In the genomic region with DNA sequence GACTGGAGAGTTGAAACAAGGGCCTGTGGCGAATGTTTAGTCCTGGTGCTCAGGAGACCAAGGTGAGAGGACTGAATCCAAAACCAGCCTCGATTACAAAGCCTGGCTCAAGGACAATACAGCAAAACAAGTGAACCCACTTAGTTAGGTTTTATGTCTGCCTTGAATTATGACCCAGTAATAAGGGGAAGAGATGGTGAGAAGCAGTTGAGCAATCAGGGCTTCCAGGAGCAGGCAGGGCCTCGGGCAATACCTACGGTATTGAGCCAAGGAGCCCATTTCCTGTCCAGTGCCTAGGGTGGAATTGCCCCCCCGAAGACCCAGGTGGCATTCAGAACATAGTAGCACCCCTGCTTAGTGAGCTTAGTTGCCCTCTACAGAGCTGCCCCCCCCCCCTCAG, we compare ENCODE assay signal across 25 mouse cellular contexts. TPM values are rescaled to one million over a fixed set of nuclear protein-coding genes. Genes with fewer than 3 reads are reported as not detected.
DNase-seq lines count a peak whose midpoint lies in the region; ATAC-seq and TF ChIP-seq lines count a peak whose summit lies in the region.
"Had no signal": no experiment of that assay in that cellular context is flagged by ENCODE, and none has a peak within 500 bp of the region (broad histone marks: within the 10 kb centered on the region; RNA-seq: fewer than 3 reads in every experiment).

No protein-coding gene starts in this region.

- no peak for TF ChIP-seq POLR2A in myocyte (IDR thresholded peaks at IDR 0.05; ENCODE audit: insufficient read length, low read depth)

- CTCF ChIA-PET in Patski (lab: Charles Lee): interaction anchor here (0.8 to 2.1 kb wide), 3 partner anchors 10 to 603 kb away, joined by 3 to 6 read pairs (median 5); partner anchors contain the start of gene Atox1

- 0 out of 2 replicates have a peak, but pooled peaks have one; percentile 27 for ATAC-seq in hindbrain, embryonic 15.5 days (ENCODE audit: low FRiP score, low read depth)
- ATAC-seq in hindbrain, embryonic 16.5 days: no peak
- peak; percentile 67 for ATAC-seq in Patski
- ATAC-seq: intestine, embryonic 16.5 days; midbrain, embryonic 13.5 days had no signal

- H3K4me1 ChIP-seq in hindbrain, embryonic 15.5 days (replicated peaks): no peaks in the 10 kb centered on the region
- no peaks in the 10 kb centered on the region for H3K4me1 ChIP-seq in hindbrain, embryonic 16.5 days (ENCODE audit: control insufficient read depth, insufficient read depth, low read depth, low read length)
- H3K4me1 ChIP-seq: embryonic facial prominence, embryonic 10.5 days; forebrain, embryonic 12.5 days; midbrain, embryonic 13.5 days; stomach, embryonic 15.5 days had no signal

- H3ac ChIP-seq in myocyte (ENCODE audit: control insufficient read depth, insufficient read length): no peak overlapping the region

- H3K9me3 ChIP-seq in hindbrain, embryonic 15.5 days: no peaks in the 10 kb centered on the region
- H3K9me3 ChIP-seq in hindbrain, embryonic 16.5 days (ENCODE audit: control insufficient read depth, low read length): no peaks in the 10 kb centered on the region
- H3K9me3 ChIP-seq: embryonic facial prominence, embryonic 10.5 days; embryonic facial prominence, embryonic 15.5 days; forebrain, embryonic 12.5 days; G1E; megakaryocyte, embryonic 14.5 days; midbrain, embryonic 13.5 days; stomach, embryonic 15.5 days had no signal

- no peak overlapping the region for H3K9ac ChIP-seq in hindbrain, embryonic 15.5 days
- no peak overlapping the region for H3K9ac ChIP-seq in hindbrain, embryonic 16.5 days (ENCODE audit: low read depth, low read length)
- H3K9ac ChIP-seq: embryonic facial prominence, embryonic 15.5 days; forebrain, embryonic 12.5 days; liver, embryonic 14.5 days; midbrain, embryonic 13.5 days; stomach, embryonic 15.5 days had no signal

- H3K27ac ChIP-seq in hindbrain, embryonic 15.5 days (replicated peaks): no peak overlapping the region
- H3K27ac ChIP-seq in hindbrain, embryonic 16.5 days (ENCODE audit: low read depth, low read length): no peak overlapping the region
- H3K27ac ChIP-seq: embryonic facial prominence, embryonic 10.5 days; embryonic facial prominence, embryonic 15.5 days; forebrain, embryonic 12.5 days; liver, embryonic 14.5 days; midbrain, embryonic 13.5 days; stomach, embryonic 15.5 days had no signal

- DNase-seq in 416B (ENCODE audit: low read depth): peak; percentile 47
- DNase-seq in Patski (ENCODE audit: low read depth, low spot score): no peak
- no peak for DNase-seq in right cerebral cortex, postnatal 36 days (ENCODE audit: low spot score in 2 of 2)
- DNase-seq in cerebellum, postnatal 10 days: no peak
- DNase-seq: cerebellum, adult 2 months; cerebellum, postnatal 25 days; kidney, adult 8-10 months; kidney, postnatal 14 days; left cerebral cortex, postnatal 4 days; liver; lung, adult 2 months; lung, postnatal 10 days; thymus, postnatal 25 days had no signal

- no peak overlapping the region for H3K4me2 ChIP-seq in hindbrain, embryonic 15.5 days
- no peak overlapping the region for H3K4me2 ChIP-seq in hindbrain, embryonic 16.5 days (ENCODE audit: low read length)
- no peak overlapping the region for H3K4me2 ChIP-seq in myocyte (ENCODE audit: low read depth)
- H3K4me2 ChIP-seq: embryonic facial prominence, embryonic 15.5 days; forebrain, embryonic 12.5 days; midbrain, embryonic 13.5 days; stomach, embryonic 15.5 days had no signal

- peaks cover 32% of the 10 kb centered on the region for H3K36me3 ChIP-seq in hindbrain, embryonic 15.5 days
- H3K36me3 ChIP-seq in hindbrain, embryonic 16.5 days (ENCODE audit: control insufficient read depth, insufficient read depth, low read length): peaks cover 25% of the 10 kb centered on the region
- peaks cover 27% of the 10 kb centered on the region for H3K36me3 ChIP-seq in myocyte (ENCODE audit: control insufficient read depth, insufficient read depth)

- in situ Hi-C loops in Patski (cut with MboI; ENCODE audit: low pct_unique_long_range_greater_than_20kb): no loop called here

- POLR2A ChIA-PET in Patski (lab: Charles Lee): interaction anchor here (0.5 to 2.0 kb wide), 2 partner anchors 34 to 127 kb away, joined by 3 to 4 read pairs; partner anchors contain the start of gene G3bp1

- no peaks in the 10 kb centered on the region for H3K27me3 ChIP-seq in hindbrain, embryonic 15.5 days
- no peaks in the 10 kb centered on the region for H3K27me3 ChIP-seq in hindbrain, embryonic 16.5 days (replicated peaks; ENCODE audit: control insufficient read depth, insufficient read depth, low read length)
- no peaks in the 10 kb centered on the region for H3K27me3 ChIP-seq in Patski
- H3K27me3 ChIP-seq in myocyte (ENCODE audit: control insufficient read depth, insufficient read depth, insufficient read length): no peaks in the 10 kb centered on the region
- H3K27me3 ChIP-seq: embryonic facial prominence, embryonic 15.5 days; forebrain, embryonic 12.5 days; megakaryocyte, embryonic 14.5 days; midbrain, embryonic 13.5 days; stomach, embryonic 15.5 days had no signal

- no peak for TF ChIP-seq CTCF in Patski (IDR thresholded peaks at IDR 0.05)

- 80% methylated on average over 5 of the region's 5 CpGs for WGBS in hindbrain, embryonic 15.5 days
- 79% methylated on average over 5 of the region's 5 CpGs for WGBS in hindbrain, embryonic 16.5 days

- H3K4me3 ChIP-seq in hindbrain, embryonic 15.5 days: no peak overlapping the region
- no peak overlapping the region for H3K4me3 ChIP-seq in hindbrain, embryonic 16.5 days (ENCODE audit: low read length)
- H3K4me3 ChIP-seq in myocyte: no peak overlapping the region
- H3K4me3 ChIP-seq: embryonic facial prominence, embryonic 10.5 days; embryonic facial prominence, embryonic 15.5 days; forebrain, embryonic 12.5 days; megakaryocyte, embryonic 14.5 days; midbrain, embryonic 13.5 days; stomach, embryonic 15.5 days had no signal

- no peaks in the 10 kb centered on the region for H3K79me2 ChIP-seq in myocyte (ENCODE audit: control insufficient read depth, insufficient read depth)

TF ChIP-seq in myocyte, 11 proteins besides CTCF, POLR2A, EP300 and RAD21:
- TF ChIP-seq CEBPB (IDR thresholded peaks at IDR 0.05; ENCODE audit: insufficient read depth, poor library complexity, severe bottlenecking): 0 out of 2 replicates have a peak, but pooled peaks have one; percentile 6
- TF ChIP-seq POLR2AphosphoS2 (IDR thresholded peaks at IDR 0.05; ENCODE audit: insufficient read length, low read depth): peak; percentile 53
- no peak for TF ChIP-seq REST (IDR thresholded peaks at IDR 0.05; ENCODE audit: insufficient read depth, insufficient read length)

RNA-seq across cellular contexts. Expression of gene G3bp1, which starts 33.4 kb away (rescaled TPM):
- polyA plus RNA-seq in hindbrain, embryonic 15.5 days (2015; fragmentation: Nextera tagmentation; extraction: Ambion mirVana): 100 TPM in 2 replicates
- 86.6 and 101 TPM in 2 replicates for polyA plus RNA-seq in hindbrain, embryonic 16.5 days (2015; fragmentation: Nextera tagmentation; extraction: Ambion mirVana)
- polyA plus RNA-seq in Patski (2021) (53.9 TPM), myocyte (2012; fragmentation: generic; extraction: Trizol) (52.2 TPM)

RNA-seq across cellular contexts. Expression of gene Atox1, which starts 41.8 kb away (rescaled TPM):
- 275 and 278 TPM in 2 replicates for polyA plus RNA-seq in hindbrain, embryonic 15.5 days (2015; fragmentation: Nextera tagmentation; extraction: Ambion mirVana)
- polyA plus RNA-seq in hindbrain, embryonic 16.5 days (2015; fragmentation: Nextera tagmentation; extraction: Ambion mirVana): 251 and 264 TPM in 2 replicates
- polyA plus RNA-seq in Patski (2021) (254 TPM), myocyte (2012; fragmentation: generic; extraction: Trizol) (264 TPM)
